Mouse (Mus musculus): Measurements from ENCODE around the gene Dock10.

The Dock10 gene

GRCm38 (mm10) chr1:80461348-80461747 is 297.0 kb downstream of the Dock10 start, which contains the start of gene Gm45261:
TSS of gene Gm45261 (minus strand) at chr1:80461448.
- DNase-seq (ENCODE audit: low spot score in 2 of 2): no peak

GRCm38 (mm10) chr1:80459923-80460322 is 298.4 kb downstream of the Dock10 start:
- no peak for DNase-seq (ENCODE audit: low spot score in 2 of 2)

GRCm38 (mm10) chr1:80459477-80459876 is 298.9 kb downstream of the Dock10 start:
- no peak for DNase-seq (ENCODE audit: low spot score in 2 of 2)

GRCm38 (mm10) chr1:80453971-80454370 is 304.4 kb downstream of the Dock10 start:
- DNase-seq (ENCODE audit: low spot score in 2 of 2): no peak

- no peak for DNase-seq (ENCODE audit: low spot score in 2 of 2)
These were observed 306.3 kb downstream of the Dock10 start for GRCm38 (mm10) chr1:80451914-80452549.

Measured in thymus, postnatal 10 days (tissue).